Mouse (Mus musculus) cerebellum, adult 18-20 months (tissue): ENCODE results near the gene Inf2.
A peak's percentile ranks its signal among the peaks of the same experiment; 100 is the strongest.

Experiments used
- DNase-seq, 2 experiments: peaks; one replicate each; pipeline ENCODE4 v3.0.0; 2021

The Inf2 gene

DNA sequence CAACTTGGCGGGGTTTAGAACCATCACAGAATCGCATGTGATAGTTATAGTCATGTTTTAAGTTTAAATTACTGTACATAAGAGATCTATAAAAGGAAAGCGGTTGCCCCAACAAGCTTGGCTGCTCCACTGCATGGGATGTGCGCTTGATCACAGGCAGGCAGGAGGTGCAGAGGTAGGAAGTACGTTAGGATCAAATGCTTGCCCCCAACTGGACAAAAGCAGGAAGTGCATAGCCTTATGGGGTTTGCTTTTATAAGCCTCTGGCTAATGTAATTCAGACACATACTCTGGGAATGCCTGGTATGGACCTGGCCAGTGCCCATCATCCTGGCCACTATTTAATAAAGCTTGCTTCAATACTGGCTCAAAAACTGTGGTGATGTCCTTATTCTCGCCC is 17.5 kb upstream of the Inf2 start:
- DNase-seq, result no peak

DNA sequence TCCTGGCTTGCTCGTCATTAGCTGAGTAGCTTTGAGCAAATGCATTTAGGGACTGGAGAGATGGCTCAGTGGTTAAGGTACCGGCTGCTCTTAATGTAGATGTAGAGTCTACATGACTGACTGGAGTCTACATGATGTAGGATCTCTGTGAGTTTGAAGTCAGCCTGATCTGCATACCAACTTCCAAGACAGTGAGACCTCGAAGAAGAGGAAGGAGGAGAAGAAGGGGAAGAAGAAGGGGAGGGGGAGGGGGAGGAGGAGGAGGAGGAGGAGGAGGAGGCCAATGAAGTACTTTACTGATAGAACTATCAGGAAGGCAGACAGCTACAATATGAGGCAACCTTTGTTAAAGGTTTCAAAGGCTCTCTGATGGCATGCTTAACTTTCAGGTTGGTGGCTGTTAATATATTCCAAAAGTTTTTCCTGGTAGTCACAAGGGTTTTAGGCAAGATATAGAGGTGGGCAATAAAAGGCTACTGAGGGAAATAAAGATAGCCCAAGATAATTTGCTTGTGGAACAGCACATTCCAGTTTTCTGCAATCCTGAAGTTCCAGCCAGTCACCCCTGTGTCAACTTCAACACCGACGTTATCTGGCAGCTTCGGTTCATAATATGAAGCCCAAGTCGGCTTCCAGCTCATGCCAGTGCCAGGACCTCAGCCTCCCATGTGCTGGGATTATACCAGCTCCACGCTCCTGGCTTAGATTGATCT is 13.2 kb upstream of the Inf2 start:
- no peak for DNase-seq

DNA sequence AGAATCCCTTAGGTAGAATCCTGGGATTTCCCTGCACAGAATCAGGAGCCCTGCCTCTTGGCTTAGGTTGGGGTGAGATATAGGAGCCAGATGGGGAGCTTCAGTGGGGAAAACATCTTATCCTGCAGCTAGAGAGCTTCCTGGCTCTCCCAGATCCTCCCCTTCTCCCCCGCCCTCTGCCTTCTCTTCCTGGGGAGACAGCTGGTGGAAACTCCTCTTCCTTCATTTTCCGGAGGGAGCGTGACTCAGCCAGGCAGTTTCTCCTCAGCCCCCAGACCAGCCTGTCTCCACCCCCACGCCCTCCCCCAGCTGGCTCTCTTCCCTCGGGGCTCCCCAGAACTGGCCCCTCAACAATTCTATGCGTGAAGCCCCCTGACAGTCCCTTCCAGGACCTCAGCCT is 12.2 kb upstream of the Inf2 start:
- no peak for DNase-seq

DNA sequence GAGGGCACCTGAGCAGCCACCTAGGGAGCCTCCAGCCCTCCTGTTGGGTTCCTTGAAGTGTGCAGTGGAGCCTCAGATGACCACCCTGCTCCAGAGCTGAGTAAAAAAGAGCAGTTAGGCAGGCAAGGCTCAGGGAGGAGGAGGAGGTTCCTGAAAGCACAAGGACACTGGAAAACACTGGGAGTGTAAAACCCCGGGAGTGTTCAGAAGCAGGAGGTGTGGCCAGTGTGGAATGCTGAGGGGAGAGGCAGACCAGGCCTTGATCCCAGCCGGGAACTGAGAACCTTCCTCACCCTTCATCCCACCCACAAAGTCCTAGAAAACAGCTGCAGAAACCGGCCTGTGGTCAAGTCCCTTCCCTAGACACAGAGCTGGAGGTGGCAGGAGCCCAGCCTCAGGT is 11.8 kb upstream of the Inf2 start:
- DNase-seq, result no peak

DNA sequence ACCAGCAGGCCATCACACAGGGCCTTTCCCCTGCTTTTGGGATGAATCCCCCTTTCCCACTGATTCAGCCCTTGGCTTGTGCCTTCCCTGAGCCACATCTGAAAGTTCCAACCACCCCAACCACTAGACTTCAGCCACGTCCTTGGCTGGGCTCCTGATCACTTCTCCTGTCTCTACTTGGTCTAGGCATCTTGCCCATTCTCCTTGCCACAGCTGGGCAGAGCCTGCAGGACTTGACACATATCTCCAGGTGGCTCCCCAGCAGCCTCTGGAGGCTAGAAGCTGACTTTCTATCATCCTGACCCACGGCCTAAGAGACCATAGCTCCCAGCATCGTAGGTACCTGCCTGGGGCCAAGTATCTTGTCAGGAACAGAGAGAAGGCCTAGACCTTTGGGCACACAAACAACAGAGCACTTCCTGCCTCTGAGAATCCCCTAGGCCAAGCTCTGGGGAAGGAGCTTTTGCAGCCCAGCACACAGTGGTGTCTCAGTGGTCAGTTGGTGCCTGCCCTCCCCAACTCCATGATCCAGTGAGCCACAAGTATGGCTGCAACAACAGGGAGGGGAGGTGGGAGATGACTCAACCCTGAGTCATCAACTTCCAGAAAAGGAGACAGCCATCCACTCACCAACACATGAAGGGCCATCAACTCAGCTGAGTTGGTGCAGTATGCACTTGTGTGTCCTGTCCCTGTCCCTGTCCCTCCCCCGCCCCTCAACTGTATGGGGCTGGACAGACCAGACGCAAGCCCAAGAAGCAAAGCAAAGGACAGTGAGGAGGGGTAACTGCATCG is 10.1 kb upstream of the Inf2 start:
- no peak for DNase-seq

DNA sequence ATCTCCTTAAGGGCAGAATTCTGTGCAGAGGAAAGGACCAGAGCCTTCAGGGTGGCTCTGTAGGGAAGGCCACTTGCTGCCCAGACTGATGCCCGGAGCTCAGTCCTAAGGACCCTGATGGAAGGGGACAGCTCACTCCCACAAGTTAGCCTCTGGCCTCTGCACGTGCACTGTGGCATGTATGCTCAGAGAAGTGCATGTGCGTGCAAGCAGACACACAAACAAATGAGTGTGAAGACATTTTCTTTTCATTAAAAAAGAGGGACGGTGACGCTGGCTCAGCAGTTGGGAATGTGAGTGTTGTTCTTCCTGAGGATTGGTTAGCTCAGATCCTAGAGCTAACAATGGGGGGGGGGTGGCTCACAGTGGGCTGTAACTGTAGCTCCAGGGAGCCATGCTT is 9.2 kb upstream of the Inf2 start:
- no peak for DNase-seq

DNA sequence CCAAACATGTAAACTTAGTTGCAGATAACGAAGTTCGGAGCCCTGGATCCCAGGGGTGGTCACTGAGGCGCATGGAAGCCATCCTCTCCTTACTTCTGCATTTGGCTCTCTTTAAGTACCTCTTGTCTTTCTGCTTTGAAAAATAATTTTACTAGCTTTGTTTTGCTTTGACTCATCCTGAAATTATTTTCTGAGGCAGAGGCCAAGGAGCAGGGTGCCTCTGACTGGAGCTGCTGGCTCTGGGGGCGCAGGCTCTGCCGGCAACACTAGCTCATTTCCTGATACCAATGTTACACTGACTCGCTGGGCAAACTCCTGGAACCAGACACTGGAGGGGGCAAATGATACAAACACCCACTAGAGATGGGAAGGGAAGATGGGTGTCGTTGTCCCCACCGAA is 8.7 kb upstream of the Inf2 start:
- DNase-seq, result no peak

DNA sequence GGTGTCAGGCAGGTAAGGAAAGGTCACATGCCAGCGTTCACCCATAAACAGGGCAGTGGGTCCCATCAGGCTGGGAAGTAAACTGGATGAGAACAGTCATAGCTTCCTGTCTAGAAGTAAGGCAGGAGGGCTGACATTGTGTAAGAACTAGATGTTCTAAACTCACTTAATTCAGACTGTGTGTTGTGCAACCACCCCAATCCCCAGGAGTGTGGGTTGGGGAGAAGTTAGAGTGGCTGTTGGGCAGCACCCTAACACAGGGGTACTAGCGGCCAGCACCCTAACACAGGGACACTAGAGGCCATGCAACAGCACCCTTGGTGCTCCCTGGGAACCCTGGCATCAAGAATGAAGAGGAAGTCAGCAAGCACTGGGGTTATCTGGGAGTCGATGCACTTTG is 7.5 kb upstream of the Inf2 start:
- no peak for DNase-seq

DNA sequence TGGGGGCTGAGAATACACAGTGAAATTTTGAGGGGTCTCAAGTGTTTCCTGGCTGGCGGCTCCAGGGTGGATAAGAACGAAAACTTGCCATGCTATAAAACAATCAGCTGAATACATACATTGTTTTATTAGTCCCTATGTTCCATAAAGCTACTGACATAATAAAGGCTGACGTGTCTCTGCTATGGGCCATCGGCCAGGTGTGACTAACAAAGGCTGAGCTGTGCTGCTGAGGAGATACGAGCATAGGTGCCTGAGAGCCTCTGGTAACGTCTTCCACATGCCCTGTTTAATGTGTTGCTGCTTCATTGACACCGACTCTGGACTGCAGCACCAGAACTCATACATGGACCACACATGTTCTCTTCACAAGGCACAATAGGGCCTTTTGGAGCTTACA is 3.6 kb upstream of the Inf2 start:
- DNase-seq, result no peak

DNA sequence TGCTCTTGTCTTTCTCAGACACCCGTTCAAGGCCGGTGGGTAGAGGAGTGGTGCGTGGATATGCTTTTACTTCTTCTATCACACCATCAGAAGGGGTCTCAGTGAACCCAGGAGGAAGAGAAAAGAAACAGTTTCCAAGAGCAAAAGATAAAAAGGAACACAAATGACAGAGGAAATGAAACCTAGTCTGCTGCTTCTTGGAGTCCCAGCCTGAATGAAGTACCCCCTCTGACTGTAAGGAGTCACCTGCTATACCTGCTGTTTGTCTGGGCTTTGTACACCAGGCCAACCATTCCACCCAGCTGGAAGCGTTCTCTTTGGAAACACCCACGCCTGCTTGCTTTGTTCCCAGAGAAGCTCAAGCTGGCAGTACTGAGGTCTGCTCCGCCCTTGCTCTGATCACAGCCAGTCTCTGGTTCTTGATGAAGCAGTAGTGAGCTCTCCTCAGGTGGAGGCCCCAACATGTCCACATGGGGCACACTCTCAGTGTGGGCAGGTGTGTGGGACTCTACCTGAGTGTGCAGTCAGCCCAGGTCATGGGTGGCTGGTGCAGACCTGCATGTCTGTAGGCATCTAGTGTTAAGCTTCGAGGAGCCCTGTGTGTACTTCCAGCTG is 2.6 kb upstream of the Inf2 start:
- no peak for DNase-seq

DNA sequence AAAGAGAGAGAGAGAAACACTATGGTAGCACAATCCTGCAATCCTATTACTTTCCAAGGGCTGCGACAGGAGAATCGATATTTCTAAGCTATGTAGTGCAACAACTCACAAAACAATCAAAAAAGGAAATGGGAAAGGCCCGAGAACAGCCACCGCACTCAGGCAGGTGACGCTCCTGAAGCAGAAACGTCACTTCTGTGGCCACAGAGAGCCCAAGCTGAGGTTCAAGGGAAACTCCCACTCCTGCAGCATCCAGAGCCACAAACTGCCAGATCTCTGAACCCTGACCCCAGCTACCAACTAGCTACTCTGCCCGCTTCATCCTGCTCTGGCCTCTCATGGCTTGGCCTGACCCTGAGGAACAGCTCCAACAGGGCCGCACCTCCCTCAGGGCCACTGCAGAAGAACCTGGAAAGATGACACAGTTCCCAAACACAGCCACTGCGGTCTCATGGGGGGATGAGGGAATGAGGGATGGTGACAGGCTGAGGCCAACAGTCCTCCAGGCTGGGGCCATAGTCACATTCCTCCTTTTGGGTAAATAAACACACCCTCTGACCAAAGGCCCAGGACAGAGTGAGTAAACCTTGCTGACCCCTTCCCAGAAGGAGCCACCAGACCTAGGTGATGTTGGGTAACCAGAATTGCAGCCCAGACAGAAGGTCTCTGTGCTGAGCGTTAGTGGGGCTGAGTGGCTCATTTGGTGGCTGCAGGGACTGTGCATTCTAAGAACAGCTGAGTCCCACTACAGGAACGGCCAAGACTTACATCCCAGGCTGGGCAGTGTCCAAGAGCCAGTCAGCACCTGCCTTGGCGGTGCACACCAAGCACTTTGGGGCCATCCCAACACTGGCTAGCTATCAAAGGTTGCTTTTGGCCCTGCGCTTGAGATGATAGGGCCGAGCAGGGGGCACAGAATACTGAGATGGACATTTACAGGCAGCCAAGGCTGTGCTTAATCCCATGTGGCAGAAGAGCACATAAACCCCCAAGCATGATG is 1.2 kb upstream of the Inf2 start:
- peak; percentile 64 to 65 for DNase-seq

DNA sequence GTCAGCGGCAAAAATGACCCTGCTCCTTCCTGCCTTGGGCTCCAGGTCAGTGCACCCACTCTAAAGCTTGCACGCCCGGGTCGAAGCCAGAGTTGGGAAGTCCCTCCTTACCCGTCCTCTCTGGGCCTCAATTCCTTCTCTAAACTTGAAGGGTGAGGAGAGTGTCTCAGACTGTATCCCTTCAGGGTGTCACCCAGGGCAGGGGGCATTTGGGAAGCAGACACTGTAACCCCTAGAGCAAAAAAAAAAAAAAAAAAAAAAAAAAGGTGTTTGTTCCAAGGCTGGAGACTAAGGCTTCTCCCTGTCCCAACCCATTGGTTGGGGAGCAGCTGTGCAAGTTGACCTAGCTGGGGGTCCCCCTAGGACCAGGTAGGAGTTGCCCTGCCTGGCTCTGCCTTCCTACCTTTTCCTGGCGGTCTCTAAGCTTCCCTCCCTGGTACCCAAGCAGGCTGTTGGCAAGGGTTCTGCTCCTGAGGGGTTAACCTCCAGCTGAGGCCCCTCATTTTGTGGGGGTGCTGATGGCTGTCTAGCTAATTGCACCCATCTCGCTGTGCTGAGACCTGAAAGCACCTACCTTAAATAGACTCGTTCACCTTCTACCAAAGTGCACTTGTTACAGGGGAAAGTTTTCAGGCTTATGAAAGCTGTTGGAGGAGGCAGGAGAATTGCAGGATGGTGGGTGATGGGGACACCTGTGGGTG is 1.1 kb downstream of the Inf2 start:
- no peak for DNase-seq

DNA sequence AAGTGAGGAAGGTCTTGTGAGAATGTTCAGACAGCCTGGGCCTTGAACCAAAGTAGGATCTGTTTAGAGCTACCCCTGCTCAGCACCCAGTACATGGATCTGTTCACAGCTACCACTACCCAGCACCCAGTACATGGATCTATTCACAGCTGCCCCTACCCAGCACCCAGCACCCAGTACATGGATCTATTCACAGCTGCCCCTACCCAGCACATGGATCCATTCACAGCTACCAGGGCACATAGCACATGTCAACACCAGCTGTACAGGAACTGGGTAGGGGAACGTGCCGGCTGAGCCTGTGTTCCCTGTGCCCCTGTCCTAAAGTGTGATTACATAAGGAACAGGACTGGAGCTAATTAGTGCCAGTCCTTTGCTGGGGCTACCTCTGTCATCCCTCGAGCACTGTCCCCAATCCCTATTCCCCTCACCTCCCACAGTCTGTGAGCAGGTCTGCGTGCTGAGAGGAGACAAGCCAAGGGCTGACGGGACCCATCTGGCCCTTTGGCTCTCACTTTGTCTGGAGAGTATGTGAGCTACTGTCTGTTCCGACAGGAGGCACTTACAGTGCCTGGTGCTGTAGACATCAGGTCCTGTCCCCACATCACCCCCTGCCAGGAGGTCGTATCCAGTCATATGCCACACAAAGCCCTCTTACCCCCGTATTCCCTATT is 2.1 kb downstream of the Inf2 start:
- DNase-seq, result peak; percentile 85 to 93

DNA sequence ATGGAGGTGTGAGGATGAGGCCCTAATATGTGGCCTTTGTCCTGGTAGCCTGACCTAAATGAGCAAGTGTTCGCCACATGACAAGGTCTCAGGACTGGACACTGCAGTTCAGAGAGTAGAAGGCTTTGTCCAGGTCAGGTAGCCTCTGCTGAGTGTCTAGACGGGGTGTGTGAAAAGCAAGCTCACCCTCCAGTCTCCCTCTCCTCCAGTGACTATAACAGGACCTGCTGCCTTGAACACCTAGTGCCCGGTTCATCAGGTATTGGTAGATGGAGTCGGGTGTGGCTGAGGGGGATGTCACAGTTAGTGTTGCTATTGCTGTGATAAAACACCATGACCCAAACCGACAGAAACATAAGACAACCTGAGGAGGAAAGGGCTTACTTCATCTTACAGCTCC is 2.7 kb downstream of the Inf2 start:
- no peak for DNase-seq

DNA sequence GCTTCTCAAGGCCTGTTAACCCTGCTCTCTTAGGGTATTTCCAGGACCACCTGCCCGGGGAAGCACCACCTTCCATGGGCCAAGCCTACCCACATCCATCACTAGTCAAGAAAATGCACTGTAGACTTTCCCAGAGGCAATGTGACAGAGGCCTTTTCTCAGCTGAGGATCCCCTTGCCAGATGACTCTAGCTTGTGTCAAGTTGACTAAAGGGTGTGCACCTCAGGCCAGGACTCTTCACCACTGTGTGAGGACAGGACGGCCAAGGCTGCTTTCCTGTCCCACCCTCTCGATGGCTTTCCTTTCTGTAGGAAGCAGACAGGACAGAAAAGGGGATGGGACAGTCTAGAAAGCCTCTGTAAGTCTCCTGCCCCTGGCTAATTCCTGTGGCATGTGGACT is 3.1 kb downstream of the Inf2 start:
- DNase-seq, result no peak

DNA sequence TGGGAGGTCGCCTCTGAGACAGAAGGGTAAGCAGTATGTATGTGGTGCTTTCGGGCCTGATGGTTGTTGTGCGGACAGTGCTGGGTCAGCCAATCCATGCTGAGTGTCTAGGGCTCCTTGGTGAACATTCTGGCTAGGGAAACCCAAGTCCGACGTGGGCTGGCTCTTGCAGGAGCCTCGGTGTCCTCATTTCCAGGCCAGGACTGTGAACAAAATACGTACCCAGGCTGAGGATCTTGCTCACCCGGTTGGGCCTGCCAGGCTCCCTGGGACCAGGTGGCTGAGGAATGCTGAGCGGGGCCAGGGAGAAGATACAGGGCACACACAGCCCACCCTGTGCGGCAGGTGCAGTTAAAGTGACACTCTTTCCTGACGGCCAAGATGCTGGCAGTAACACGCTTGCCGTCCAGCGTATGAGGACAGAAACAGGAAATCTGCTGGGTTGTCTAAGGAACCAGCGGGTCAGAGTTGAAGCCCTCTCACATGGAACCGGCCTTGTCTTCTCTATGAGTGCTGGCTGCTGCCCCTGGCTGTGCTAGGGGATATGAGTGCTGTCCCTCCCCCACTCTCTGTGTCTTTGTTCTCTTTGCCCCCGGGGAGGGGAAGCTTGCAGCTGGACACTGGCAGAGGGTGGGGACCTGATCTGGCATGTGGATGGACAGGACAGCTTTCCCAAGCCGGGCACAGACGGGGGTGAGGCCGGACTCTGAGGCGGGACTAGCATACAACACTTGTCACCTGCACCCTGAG is 4.6 kb downstream of the Inf2 start:
- DNase-seq, result no peak

DNA sequence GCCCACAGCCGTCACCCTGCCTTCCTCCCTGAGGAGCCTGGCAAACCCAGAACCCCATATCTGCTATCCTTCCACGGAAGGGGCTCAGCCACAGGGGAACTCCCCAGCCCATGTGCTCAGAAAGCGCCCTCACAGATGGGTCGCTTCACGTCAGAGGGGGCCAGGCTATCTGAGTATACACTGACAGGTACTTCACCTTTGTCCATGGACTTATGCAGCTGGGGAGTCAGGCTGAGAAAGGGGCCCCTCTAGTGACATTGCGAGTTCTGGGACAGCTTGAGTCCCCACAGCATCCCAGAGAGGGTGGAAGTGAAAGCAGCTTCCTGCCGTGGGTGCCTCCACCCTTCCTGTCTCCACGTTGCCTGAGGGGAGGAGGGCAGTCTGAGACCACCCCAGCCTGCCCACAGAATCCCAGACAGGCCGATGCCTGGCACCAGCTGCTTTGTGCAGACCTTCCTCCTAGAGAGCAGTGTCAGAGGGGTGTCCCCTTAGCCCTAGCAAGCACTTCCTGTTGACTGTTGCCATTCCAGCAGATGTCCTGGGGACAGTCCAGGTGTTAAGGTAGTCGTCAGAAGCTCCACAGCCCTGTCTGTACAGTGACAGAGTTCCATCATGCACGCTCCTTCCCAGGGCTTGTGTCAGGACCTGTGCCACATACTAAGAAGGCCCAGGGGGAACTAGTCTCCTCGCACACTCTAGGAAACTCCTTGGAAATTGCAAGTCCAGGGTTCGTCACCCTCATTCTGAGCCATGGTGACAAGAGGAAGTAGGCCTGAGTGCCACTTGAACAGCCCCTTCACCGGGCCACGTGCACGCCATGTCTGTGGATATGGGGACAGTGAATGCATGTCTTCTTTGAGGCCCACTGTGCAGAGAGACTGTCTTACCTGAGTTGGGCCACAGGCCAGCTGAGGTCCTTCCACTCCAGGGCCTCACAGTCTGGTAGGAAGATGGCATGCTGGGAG is 5.6 kb downstream of the Inf2 start:
- no peak for DNase-seq

DNA sequence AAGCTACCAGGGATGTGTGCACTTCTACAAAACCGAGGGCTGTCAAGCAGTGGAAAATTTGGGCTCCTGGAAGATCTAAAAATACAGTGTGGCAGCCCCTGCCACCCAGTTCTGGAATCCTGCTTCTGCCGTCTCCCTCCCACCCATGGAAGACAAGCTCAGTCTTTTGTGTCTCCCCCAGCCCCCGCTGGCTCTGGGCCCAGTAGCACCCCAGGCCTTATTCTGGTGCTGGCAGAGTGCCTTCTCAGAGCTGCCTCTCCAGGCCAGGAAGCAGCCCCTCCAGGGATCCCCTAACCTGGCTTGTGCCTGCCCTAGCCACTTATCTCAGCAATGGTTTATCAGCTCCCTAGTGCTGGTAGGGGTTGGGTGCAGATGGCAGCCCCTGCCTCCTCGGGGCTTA is 6.4 kb downstream of the Inf2 start:
- DNase-seq, result no peak

DNA sequence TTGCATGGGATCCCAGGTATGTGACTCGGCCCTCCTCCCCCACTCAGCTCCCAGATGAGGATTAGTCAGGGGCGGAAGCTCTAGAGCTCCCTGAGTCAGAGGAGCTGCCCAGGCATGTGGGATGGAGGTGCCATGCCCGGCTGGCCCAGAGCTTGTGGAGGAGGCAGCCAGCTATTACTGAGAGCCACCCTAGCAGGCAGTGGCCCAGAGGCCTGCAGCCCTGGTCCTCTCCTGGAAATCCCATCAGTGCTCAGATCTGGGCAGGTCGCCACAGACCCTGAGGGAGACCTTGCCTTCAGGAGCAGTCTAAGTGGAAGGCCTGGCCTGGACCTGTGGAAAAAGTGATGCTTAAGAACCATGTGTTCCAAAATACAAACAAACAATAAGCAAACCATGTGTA is 7.0 kb downstream of the Inf2 start:
- no peak for DNase-seq

DNA sequence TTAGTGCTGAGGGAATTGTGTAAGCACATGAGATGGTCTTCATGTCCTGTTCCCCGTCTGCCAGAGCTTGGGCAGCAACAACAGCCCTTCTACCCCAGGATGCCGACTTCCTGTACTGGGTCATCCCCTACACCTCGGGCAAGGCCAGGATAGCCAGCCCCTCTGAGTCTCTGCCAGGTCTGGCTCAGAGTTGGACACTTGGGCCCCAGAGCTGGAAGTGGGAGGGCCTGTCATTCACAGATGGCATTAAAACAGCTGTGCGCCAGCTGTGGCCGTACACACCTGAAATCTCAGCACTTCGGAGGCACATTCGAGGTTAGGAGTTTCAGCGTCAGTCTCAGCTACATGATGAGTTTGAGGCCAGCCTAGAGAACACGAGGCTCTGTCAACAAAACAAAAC is 7.9 kb downstream of the Inf2 start:
- DNase-seq, result no peak
